Mouse (Mus musculus) frontal cortex, postnatal 25 days (tissue): ENCODE data around the gene Twnk.

Experiments used
- DNase-seq, 2 experiments: peaks; one replicate each; pipeline ENCODE4 v3.0.0; 2022; ENCODE audit warnings: low spot score in 2 of 2

Twnk gene

GRCm38 (mm10) chr19:45002301-45002700 lies 3.2 kb upstream of the Twnk start:
- no peak for DNase-seq

DNA sequence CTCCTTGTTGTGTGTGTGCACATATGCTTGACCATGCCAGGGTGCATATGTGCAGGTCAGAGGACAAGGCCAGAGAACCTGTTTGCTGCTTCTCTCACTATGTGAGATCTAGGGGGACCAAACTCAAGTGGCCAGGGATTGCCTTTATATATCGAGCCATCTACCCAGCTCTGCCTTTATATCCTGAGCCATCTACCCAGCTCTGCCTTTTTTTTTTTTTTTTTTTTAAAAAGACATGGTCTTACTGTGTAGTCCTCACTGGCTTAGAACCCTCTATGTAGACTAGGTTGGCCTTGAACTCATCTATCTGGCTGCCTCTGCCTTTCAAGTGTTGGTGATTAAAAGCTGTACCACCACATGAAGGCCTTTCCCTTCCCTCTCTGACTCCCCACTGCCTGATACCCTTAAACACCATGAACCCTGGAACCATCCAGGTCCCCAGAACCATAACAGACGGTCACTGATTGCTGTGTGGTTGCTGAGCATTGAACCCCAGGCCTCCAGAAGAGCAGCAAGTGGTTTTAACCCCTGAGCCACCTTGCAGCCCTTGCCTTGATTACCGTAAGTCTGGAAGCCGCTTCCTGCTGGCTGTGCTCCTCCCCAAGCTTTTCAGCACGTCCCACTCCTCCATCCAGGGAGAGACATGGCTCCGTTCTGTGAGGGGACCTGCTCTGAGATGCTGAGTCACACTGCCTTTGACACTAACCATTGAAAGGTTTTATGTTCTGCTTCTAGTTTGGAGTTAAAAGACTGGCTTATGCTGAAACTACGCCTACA lies 1.5 kb upstream of the Twnk start:
- DNase-seq = no peak

DNA sequence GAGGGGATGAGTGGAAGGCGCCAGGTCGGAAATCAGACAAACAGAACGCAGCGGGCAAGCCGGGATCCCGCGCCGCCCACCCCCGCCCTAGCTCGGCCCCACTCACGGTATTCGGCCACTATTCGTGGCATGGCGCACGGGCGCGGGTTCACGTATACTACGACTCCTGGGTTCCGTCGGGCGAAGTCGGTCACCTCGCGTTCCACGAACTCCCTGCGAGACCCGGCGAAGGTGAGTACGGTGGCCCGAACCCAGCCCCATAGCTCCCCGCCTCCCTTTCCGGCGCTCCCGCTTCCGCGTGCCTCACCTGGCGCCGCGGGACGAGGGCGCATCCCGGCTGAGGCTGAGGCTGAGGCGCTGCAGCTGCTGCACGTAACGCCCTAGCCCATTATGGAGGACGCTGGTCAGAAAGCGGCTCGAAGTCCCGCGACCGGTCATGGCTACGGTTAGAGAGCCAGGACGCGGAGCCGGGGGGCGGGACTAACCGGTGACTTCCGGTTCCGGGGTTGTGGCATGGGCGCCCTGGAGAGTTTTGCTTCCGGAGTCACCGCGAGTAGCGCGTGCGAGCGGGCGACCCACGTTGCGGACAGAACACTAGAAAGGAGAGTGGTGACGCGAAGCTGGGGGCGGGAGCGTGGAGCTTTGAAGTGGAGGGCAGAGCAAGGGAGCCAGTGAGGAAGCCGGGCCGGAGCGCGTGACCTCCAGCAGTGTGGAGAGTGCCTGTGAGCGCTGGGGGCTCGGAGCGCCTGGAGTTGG lies 672 bp downstream of the Twnk start, which contains the start of gene Mrpl43:
TSS of gene Mrpl43 (minus strand) at position 486 of the 756 bp plus-strand sequence.
- DNase-seq = peak; percentile 94 to 96

DNA sequence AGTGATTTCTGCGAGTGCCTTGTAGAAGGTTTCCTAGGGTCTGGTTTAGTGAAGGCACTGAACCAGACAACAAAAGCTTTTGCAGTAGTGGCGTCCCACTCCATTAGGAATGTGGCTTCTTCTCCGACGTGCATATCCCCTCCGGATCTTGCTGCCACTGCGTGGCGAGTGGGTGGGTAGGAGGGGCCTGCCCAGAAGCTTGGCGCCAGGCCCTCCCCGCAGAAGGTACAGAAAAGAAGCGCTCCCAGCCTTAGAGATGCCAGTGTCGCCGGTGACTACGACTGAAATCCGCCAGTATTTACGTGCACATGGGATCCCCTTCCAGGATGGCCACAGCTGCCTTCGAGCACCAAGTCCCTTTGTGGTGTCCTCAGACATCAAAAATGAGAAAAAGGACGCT lies 1.6 kb downstream of the Twnk start:
- DNase-seq = no peak

- DNase-seq = no peak
Measured at GRCm38 (mm10) chr19:45007425-45008191, 2.1 kb downstream of the Twnk start.

DNA sequence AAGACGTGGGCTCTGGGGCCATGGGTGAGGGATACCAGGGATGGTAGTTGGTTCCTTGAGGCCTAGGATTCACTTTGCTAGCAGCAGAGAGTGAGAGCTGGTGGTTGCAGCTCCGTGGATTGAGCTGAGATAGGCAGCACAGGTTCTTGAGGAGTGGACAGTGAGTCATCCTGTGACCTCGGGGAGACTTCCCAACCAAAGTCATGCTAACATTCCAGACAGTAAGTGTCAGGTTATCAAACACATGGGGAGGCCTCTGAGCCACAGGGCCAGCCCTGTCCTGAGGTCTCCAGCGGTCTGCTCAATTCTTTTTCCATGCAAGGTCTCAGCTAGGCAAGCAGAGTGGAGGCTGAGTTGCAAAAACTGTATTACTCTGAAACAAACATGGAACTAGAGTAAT lies 5.2 kb downstream of the Twnk start:
- DNase-seq = no peak

DNA sequence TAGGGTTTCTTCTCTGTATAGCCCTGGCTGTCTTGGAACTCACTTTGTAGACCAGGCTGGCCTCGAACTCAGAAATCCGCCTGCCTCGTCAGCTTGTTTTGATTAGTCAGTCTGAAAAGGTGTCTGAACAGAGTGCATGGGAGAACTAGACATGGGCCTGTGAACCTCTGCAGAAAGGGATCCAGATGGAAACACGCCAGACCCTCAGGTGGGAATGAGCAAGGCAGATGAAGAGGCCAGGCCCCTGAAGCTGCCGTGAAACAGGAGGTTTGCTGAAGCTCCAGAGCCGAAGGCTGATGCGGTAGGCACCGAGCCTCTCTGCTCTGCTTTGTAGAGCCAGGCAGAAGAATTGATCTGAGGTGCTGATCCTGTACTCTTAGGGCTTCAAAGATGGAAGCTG lies 6.8 kb downstream of the Twnk start:
- no peak for DNase-seq

- no peak for DNase-seq
Measured at GRCm38 (mm10) chr19:45012636-45013035, 7.2 kb downstream of the Twnk start.

GRCm38 (mm10) chr19:45013581-45014225 lies 8.2 kb downstream of the Twnk start:
- DNase-seq = no peak

GRCm38 (mm10) chr19:45014335-45014971 lies 9.0 kb downstream of the Twnk start, which contains the start of gene Lzts2:
Gene Lzts2 (plus strand): TSS chr19:45014414.
- no peak for DNase-seq

- DNase-seq = no peak
Measured at GRCm38 (mm10) chr19:45014981-45015402, 9.5 kb downstream of the Twnk start.

DNA sequence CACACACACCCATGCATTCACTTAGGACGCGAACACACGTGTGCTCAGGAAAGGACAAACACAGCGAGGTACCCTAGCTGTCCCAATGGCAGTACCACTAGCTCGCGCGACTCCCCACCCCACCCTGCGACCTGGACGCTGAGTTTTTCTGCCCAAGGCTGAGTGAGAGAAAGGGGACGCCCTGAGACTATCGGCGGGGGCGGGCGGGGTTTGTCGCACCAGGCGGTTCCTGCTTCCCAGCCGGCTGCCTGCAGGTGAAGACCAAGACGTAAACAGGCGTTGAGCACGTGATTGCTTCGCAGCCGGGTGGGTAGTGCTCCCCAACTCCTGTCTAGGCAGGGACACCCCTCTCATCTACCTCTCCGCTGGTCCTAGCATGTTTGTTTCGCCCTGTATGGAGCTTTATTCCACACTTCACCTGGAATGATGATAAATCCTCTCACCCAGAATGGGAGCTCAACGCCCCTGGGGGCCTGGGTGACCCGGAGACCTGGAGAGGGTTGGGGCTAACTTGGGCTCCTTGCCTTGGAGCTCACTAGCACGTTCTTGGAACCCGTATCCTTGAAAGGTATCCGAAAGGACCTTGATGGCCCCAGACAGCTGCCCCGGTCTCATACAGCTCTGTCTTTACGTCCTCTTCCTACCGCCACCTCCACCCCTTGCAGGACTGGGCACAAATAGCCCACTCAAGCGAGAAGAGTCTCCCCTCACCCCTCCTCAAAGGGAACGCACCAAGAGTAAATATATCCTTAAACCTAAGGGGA lies 10.2 kb downstream of the Twnk start:
- no peak for DNase-seq

DNA sequence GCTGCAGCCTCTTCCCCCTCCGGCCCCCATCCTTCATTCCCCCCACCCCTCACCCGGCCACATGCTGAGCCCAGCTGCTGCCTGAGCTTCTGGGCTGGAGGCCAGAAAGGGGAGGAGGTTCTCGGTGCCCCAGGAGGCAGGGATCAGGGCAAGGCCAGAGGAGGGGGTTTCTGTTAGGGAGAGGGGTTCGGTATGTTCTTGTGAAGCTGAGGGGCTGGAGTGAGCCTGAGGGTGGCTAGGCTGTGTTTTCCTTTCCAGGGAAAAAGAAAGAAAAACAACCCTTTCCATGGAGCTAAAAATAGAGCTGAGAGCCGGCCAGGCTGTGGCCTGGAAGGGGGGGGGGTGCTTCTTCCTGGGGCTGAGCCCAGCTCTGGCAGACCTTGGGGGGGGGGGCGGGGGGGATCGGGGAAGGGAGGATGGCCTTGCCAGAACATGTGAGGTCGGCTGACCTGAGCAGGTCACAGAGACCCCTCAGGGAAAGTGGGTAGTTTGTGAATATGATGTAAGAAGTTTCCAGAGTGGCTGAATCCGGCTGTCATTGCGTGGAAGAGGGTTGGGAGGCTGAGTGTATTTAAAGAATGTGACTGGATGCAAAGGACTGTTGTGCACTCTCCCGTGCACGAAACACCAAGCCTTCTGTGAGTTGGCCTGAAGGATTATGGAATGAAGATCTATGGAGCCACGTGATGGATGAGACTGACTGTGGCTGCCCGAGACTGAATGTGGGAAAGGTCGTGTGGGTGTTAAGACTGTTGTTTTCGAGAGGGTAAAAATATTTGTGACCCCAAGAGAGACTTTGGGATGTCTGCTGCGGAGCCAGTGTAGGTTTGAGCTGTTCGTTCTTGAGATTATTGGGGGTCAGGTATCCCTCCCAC lies 11.1 kb downstream of the Twnk start:
- DNase-seq = no peak

- DNase-seq = peak; percentile 55 to 65
Measured at GRCm38 (mm10) chr19:45017216-45017771, 11.8 kb downstream of the Twnk start.

- DNase-seq = peak; percentile 61 to 62
Measured at GRCm38 (mm10) chr19:45017909-45018308, 12.4 kb downstream of the Twnk start.

DNA sequence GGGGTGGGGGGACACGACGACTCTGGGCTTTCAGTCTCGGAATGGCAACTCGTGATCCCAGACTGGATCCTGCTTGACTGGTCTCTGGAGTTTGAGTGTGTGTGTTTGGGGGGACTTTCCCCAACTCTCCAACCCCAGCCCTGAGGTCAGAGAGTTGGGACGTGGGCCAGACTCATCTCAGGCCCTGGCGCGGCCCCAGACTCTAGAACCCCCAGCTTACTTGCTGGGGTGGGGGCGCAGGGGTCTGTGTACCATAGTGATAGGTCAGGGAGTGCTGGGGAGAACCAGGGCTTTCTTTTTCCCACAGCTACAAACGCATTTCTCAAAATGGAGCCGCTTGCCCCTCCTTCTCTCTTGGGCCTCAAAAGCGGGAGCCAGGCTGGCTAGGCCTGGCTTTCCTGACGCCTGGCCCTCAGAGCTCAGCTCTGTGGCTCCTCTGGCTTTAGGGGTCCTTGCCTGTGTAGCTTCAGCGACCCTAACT lies 12.9 kb downstream of the Twnk start:
- no peak for DNase-seq

- no peak for DNase-seq
Measured at GRCm38 (mm10) chr19:45020348-45020747, 14.9 kb downstream of the Twnk start.

DNA sequence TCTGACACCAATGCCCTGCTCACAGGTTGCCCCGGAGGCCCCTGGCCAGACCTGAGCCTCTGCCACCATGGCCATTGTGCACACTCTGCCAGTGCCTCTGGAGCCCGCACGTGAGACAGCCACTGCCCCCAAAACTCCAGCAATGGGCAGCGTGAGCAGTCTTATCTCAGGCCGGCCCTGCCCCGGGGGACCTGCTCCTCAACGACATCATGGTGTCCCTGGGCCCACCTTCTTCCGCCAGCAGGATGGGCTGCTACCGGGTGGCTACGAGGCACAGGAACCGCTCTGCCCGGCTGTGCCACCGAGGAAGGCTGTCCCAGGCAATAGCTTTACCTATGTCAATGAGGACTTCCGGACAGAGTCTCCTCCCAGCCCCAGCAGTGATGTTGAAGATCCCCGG lies 15.9 kb downstream of the Twnk start:
- no peak for DNase-seq

DNA sequence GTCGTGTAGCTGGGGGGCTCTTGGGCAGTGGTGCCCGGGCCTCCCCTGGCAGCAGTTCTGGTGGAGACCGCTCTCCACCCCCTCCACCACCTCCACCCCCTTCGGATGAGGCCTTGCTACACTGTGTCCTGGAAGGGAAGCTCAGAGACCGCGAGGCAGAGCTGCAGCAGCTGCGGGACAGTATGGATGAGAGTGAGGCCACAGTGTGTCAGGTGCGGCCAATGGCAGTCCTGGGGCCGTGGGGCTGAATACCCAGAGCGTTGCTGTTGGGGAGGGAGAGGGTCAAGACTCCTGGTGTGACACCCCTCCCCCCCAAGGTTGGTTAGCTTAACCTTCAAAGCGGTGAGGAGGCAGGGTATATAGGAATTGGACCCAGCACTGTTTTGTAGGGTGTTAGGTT lies 18.5 kb downstream of the Twnk start:
- DNase-seq = no peak
